Mouse (Mus musculus) lung, adult 2 months (tissue): ENCODE results near the gene Chid1. TPM values are rescaled to one million over a fixed set of nuclear protein-coding genes. Genes with fewer than 3 reads are reported as not detected.

Experiments
- DNase-seq: peaks from one replicate; pipeline ENCODE4 v3.0.0; 2022
- H3K4me1 ChIP-seq: fragments of 200-500 bp; 2 replicates; pipeline ENCODE4 v1.6.1; 2011; ENCODE audit warnings: low read length; ENCODE audit not compliant: control insufficient read depth, insufficient read depth
- H3K4me3 ChIP-seq: fragments of 200-500 bp; replicated peaks from 2 replicates; pipeline ENCODE3; 2011; ENCODE audit warnings: low read depth, mild to moderate bottlenecking, control low read depth, low read length; ENCODE audit errors: extremely low read depth
- CTCF ChIP-seq: fragments of 200-500 bp; IDR thresholded peaks from 2 replicates; pipeline ENCODE4 v1.5.1; 2011; ENCODE audit warnings: mild to moderate bottlenecking, low read length, control low read depth; ENCODE audit not compliant: insufficient read depth
- POLR2A ChIP-seq: fragments of 200-500 bp; IDR thresholded peaks from 2 replicates; pipeline ENCODE4 v1.6.1; 2011; ENCODE audit warnings: low read depth, mild to moderate bottlenecking, control low read depth, low read length, borderline replicate concordance; ENCODE audit errors: extremely low read depth
- WGBS: fragments of 180-500 bp; shearing (Covaris S2); methylation state at CpG from one replicate; pipeline ENCODE4 v1.1.7; 2018; 5-methylcytosine and 5-hydroxymethylcytosine counted together
- polyA plus RNA-seq: library from polyadenylated mRNA; depleted of rRNA; stranded (reverse); fragments of >200 nt; gene quantifications from 2 replicates; pipeline ENCODE4 v1.2.3, GENCODE M21; 2012

The Chid1 gene
- polyA plus RNA-seq, 1 experiment, result 20.4 TPM

DNA sequence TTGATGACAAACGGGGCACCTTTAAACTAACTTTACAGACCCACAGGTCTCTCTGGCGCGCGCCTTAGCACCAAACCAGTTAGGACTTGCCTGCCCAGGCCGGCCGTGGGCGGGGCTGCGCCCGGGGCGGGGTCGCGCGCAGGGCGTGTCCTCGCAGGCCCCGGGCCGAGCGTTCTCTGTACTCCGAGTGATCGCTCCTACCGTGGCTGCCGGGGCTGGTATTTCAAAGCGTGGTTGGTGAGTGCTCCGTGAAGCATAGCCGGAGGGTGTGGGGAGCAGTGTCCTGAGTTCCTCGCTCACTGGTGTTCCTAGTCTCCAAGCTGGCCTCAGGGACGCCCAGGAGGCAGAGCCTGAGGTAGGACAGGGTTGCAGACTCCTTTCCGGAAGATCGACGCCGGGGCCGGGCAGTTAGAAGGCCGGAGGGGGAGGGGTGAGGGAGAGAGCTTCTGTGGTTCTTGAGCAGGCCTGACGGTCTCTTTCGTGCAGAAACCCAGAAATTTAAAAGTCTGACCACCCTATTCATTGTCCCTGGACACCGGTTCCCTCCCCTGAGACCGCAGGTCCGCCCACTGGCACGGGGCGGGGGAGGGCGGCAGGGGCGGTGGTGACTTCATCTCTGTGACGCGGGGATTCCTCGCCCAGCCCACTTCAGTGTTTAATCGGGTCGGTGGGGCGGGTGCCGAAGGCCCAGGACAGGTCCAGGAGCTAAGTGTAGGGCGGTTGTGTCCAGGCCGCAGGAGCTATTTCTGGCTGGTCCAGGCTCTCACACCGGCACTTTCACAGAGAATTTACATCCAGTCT, 72.2 kb downstream of the Chid1 start, which contains the start of gene Cd151:
Gene Cd151, plus strand, starts transcription at position 163 of the 801 bp plus-strand sequence.
- under 1% methylated on average over 51 of the region's 52 CpGs for WGBS
- peak; percentile 88 for DNase-seq
- H3K4me1 ChIP-seq, result peaks cover 35% of the 10 kb centered on the region
- H3K4me3 ChIP-seq, result peak within 1 kb of the TSS; percentile 91
- peak; percentile 87; the same call in 1 of the 2 replicates for TF ChIP-seq POLR2A
- no peak for TF ChIP-seq CTCF

DNA sequence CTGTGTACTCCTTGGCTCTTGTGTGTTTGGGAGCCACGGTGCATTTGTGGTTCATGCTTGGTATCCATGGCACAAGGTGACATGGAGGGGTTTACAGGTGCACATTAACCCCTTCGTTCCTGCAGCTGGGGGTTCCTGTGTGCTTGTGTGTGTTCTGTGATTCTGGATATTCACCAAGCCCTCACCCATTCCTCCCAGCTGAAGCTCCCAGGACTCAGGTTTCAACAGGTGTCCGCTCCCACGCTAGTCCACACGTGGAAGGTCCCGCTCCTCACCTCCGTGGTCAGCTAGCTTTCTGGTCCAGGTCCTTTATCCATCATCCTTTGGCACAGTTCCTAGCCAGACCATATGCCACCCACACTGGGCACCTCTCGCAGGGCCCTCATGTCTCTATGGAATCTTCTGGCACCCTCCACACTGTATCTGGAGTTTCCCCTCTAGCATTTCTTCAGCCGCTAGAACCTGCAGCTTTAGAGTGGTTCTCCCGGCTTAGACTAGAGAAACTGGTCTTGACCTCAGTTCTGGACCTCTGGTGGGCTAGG, 73.0 kb downstream of the Chid1 start:
- H3K4me1 ChIP-seq, result peaks cover 35% of the 10 kb centered on the region
- DNase-seq, result no peak
- H3K4me3 ChIP-seq, result peak overlapping the region; percentile 37
- no peak for TF ChIP-seq CTCF
- TF ChIP-seq POLR2A, result no peak
- WGBS, result 50% methylated on average over 10 of the region's 10 CpGs

DNA sequence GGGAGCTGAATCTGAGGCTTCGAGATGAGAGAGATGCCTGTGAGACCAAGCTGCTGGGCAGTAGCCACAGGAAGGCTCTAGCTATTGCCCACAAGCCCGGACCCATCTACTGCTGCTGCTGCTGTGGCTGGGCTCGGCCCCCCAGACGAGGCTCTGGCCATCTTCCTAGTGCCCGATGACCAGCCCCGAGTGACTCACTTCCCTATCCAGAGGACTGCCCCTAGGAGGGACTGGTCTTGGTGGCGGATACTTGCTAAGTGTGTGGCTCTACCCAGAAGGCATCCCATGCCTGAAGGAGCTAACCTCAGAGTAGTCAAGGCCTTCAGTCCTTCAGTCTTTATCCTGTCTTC, 73.6 kb downstream of the Chid1 start:
- peak; percentile 40 for DNase-seq
- H3K4me3 ChIP-seq, result no peak overlapping the region
- 51% methylated on average over 7 of the region's 7 CpGs for WGBS
- H3K4me1 ChIP-seq, result peaks cover 35% of the 10 kb centered on the region
- TF ChIP-seq CTCF (no peak), POLR2A (no peak)

DNA sequence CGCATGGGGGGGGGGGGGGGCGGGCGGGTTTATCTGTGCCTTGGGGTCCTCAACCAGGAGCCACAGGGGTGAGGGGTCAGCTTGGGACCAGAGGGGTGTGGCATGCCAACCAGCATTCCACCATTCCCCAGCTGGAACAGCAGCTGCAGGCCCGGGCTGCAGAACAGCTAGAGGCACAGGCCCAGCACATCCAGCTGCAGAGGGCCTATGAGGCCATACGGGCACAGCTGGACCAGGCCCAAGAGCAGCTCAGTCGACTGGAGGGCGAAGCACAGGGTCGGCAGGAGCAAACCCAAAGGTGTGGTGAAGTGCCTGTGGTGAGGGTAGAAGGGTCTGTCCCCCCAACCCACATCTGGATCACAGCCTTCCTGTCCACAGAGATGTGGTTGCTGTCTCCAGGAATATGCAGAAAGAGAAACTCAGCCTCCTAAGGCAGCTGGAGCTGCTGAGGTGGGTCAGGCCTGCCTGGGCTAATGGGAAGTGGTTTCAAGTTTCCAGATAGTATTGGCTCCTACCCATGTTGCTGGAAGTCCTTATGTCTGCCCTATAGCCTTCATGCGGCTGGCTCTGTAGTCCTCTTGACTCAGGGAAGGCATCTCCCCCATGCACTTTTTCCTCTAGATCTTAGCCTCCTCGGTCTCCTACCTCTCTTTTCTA, 74.1 kb downstream of the Chid1 start:
- TF ChIP-seq POLR2A, result no peak
- no peak for TF ChIP-seq CTCF
- no peak for DNase-seq
- 39% methylated on average over 8 of the region's 10 CpGs for WGBS
- Histone ChIP-seq H3K4me3 (no peak overlapping the region), H3K4me1 (peaks cover 36% of the 10 kb centered on the region)

DNA sequence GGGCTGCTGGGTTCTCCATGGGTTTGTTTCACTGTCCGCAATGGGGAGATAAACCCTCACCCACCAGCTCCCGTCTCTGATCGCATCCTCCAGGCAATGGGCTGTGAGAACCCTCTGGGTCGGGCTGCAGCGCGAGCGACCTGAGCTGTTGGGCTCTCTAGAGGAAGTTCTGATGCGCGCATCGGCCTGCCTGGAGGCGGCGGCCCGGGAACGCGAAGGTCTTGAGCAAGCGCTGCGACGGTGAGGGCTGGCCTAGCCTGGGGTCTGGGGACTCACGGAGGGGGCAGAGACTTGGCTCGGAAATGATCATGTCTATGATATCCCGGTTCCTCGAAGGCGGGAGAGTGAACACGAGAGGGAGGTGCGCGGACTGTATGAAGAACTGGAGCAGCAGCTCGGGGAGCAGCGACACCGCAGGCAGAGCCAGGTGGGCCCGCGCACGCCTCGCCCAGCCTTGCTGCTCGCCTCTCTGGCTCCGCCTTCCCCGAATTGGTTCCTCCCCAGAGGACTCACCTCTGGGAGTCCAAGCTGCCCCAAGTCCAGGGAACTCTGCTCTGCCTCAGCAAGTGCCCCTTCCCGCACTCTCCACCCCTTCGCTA, 75.0 kb downstream of the Chid1 start:
- peak; percentile 59 for DNase-seq
- WGBS, result 26% methylated on average over 38 of the region's 38 CpGs
- TF ChIP-seq CTCF (no peak), POLR2A (no peak)
- H3K4me1 ChIP-seq, result peaks cover 43% of the 10 kb centered on the region
- H3K4me3 ChIP-seq, result peak overlapping the region; percentile 72

DNA sequence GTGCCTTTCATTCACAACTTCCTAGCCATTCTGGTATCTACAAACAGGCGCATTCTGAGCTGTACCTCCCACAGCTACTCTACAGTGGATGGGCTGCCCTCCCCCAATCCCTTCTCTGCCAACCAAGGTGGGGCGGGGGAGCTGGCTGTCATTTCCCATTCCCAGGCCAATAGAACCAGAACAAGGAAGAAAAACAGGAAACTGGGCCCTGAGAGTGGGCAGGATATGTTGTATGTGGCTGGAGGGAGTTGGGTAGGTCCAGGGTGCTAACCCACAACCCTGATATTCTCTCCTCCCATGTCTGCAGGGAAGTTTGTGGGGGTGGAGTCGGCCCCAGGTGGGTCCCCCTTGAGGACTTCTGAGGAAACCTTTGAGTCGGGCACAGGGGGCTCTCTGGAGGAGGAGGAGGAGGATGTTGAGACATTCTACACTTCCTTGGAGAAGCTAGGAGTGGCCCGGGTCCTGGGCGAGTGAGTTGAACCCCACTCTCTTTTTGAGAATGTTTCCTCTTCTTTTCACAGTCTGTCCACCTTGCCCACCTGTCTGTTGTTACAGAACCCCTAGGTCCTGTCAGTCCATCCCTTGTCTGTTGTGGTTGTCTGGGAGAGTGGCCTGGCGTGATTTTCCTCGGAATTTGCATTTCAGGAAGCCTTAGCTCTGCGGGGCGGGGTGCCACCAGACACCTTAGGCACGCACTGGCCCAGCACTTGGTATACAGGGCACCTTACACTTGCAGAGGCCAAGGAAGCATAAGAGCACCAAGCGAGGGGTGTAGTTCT, 75.6 kb downstream of the Chid1 start:
- Histone ChIP-seq H3K4me3 (peak overlapping the region; percentile 72), H3K4me1 (peaks cover 41% of the 10 kb centered on the region)
- 29% methylated on average over 12 of the region's 12 CpGs for WGBS
- TF ChIP-seq POLR2A (peak; percentile 89; the same call in 1 of the 2 replicates), CTCF (no peak)
- peak; percentile 77 for DNase-seq

DNA sequence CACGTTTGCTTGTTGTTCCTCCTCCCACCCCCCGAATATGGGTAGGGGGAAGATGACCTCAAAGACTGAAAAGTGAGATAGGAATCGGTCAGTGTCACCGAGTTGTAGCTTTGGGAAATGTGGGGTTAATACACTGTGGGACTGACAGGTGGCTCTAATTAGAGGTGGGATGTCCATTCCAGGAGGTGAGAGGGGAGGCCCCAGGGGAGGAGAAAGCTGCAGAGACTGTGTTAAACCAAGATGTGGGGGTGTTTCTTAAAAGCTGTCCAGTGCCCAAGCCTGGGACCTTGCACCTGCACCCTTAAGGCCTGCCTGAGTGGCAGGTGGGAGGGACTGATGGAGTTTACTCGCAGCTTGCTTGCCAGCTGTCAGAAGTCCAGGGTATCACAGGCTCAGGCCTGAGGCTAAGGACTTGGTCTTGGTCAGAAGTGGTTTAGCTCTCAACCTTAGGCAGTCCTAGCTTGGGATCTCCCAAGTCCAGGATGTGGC, 77.3 kb downstream of the Chid1 start:
- Histone ChIP-seq H3K4me3 (peak overlapping the region; percentile 85), H3K4me1 (peaks cover 36% of the 10 kb centered on the region)
- 11% methylated on average over 5 of the region's 5 CpGs for WGBS
- TF ChIP-seq CTCF (no peak), POLR2A (no peak; the same call in 1 of the 2 replicates)
- DNase-seq, result peak; percentile 79

DNA sequence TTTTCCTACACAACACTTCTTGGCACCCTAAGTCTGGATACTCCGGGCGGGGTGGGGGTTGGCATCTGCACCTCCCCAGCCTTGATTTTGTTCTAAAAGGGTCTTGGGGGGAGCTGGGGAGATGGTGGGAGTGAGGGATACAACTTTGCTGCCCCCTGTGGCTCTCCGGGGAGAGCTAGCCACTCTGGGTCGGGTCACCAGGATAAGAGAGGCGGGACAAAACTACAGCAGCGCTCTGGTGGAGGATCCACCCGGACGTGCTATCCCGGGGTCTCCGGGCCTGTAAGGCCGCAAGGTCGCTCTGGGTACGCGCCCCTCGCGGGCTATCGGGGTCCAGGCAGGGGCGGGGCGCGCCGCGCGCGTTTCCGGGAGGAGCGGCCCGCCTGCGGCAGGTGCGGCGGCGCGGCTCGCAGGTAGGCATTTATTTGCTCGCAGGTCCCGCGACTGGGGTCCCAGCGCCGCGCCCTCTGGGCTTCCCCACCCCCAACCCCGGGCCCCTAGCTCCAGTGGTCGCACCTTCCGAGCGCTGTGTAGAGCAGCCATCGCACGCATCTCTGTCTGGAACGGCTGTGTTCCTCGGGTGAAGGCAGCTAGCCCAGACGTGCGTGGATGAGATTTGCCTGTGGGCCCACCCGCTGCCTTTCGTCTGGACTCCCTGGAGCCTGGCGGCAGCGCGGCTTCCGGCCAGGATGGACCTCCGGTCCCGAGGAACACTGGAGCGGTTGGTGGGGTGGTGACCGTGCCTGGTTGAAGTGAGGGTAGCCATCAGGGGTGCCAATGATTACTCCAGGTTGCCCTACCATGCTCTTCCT, 77.9 kb downstream of the Chid1 start:
- peaks cover 35% of the 10 kb centered on the region for H3K4me1 ChIP-seq
- peak; percentile 60; the same call in 1 of the 2 replicates for TF ChIP-seq POLR2A
- TF ChIP-seq CTCF, result no peak
- H3K4me3 ChIP-seq, result peak overlapping the region; percentile 85
- DNase-seq, result peak; percentile 62
- WGBS, result 2% methylated on average over 58 of the region's 59 CpGs
